Mouse (Mus musculus): ENCODE measurements at regions not wholly inside any gene's neighbourhood (a gene's known extent, or its start where the extent isn't known, plus 50 kb on each side); places are given as distances from the start of the nearest gene placed in this dataset.

DNA sequence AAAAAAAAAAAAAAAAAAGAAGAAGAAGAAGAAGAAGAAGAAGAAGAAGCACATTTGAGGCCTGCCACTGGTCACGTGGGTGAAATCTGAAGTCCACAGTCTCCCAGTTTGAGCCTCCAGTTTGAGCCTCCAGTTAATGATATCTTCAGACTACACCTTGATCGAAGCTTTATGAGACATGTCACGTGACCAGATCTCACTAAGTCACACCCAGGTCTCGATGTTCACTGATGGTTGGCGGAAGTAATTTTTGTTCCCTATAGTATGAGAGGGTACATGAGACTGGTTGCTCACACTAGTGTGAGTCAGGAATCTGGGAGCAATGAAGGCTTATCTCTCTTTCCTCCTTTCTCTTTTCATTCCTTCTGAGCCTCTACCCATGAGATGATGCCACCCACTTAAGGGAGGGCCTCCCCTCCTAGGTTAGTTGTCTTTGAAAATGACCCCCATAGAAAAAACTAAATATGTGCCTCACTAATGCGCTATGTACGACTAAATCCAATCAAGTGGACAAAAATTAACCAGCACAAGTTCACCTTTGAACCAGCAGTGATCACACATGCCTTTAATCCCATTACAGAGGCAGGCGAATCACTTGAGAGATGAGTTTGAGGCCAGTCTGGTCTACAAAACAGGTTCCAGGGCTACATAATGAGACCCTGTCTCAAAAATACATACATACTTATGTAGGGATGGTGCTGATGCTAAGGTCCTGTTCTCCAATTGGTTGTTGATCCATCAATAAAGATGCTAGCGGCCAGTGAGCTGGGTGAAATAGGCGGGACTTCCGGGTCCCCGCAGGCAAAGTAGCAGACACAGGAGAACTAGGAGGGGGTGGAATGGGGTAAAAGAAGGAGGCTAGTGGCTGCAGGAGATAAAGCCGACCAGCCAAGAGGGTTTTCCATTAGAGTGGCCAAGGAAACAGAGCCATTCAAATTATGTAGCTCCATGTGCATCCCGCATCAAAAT, 66.1 kb upstream of the Klf9 start:
- TF ChIP-seq CTCF (IDR thresholded peaks at IDR 0.05) (no peak), EP300 (IDR thresholded peaks at IDR 0.05) (no peak)
